Mouse (Mus musculus): ENCODE measurements around the gene Kcnk5. TPM values are rescaled to one million over a fixed set of nuclear protein-coding genes. Genes with fewer than 3 reads are reported as not detected.

The Kcnk5 gene
- total and polyA plus RNA-seq, 3 experiments = 8.7 to 12.5 (median 11.7) TPM

GRCm38 (mm10) chr14:20172924-20173323 lies 8.7 kb downstream of the Kcnk5 start:
- Histone ChIP-seq H3K9ac (ENCODE audit: insufficient read depth, low read depth) (peak overlapping the region; percentile 35; the same call in 1 of the 2 replicates), H3K4me3 (replicated peaks in 1 of 3; ENCODE audit: low read depth in 2 of 3, low read length in 2 of 3, poor library complexity in 1 of 3) (no peak overlapping the region), H3K36me3 (replicated peaks in 1 of 2; ENCODE audit: control insufficient read depth in 1 of 2, insufficient read depth in 1 of 2, low read length in 1 of 2) (peaks cover 0 to 34% of the 10 kb centered on the region in 2 experiments), H3K79me2 (replicated peaks; ENCODE audit: control insufficient read depth, extremely low read depth, insufficient read depth, poor library complexity, severe bottlenecking) (peaks cover 60% of the 10 kb centered on the region), H3K9me3 (replicated peaks; ENCODE audit: low read length) (no peaks in the 10 kb centered on the region), H3K4me2 (ENCODE audit: insufficient read depth, low read depth, poor library complexity, severe bottlenecking) (peak overlapping the region; percentile 79), H3K4me1 (ENCODE audit: control insufficient read depth in 1 of 2, insufficient read depth in 2 of 2) (peaks cover 42 to 91% of the 10 kb centered on the region in 2 experiments), H3K27me3 (replicated peaks) (no peaks in the 10 kb centered on the region), H3K27ac (ENCODE audit: insufficient read depth, low read depth) (peak overlapping the region; percentile 82)
- DNase-seq (ENCODE audit: extremely low read depth) = no peak
- TF ChIP-seq EP300 (IDR thresholded peaks at IDR 0.05; ENCODE audit: low read length) = peak; percentile 3; the same call in 1 of the 2 replicates
- 0 out of 2 replicates have a peak, but pooled peaks have one; percentile 15 for TF ChIP-seq MXI1 (IDR thresholded peaks at IDR 0.05; ENCODE audit: low read depth, low read length)
- TF ChIP-seq BHLHE40 (IDR thresholded peaks at IDR 0.05; ENCODE audit: low read depth, low read length) = no peak
- in situ Hi-C loops (cut with MboI; ENCODE audit: low pct_ligation_motif_present, low pct_unique_long_range_greater_than_20kb, low sequenced_read_pairs) (no loop called here), dilution Hi-C loops (cut with MboI; ENCODE audit: extremely low pct_ligation_motif_present, extremely low pct_unique_long_range_greater_than_20kb, low sequenced_read_pairs) (no loop called here)

GRCm38 (mm10) chr14:20172509-20172908 lies 9.1 kb downstream of the Kcnk5 start:
- dilution Hi-C loops (cut with MboI; ENCODE audit: extremely low pct_ligation_motif_present, extremely low pct_unique_long_range_greater_than_20kb, low sequenced_read_pairs) (no loop called here), in situ Hi-C loops (cut with MboI; ENCODE audit: low pct_ligation_motif_present, low pct_unique_long_range_greater_than_20kb, low sequenced_read_pairs) (no loop called here)
- Histone ChIP-seq H3K79me2 (replicated peaks; ENCODE audit: control insufficient read depth, extremely low read depth, insufficient read depth, poor library complexity, severe bottlenecking) (peaks cover 56% of the 10 kb centered on the region), H3K27me3 (replicated peaks) (no peaks in the 10 kb centered on the region), H3K27ac (ENCODE audit: insufficient read depth, low read depth) (peak overlapping the region; percentile 82), H3K9me3 (replicated peaks; ENCODE audit: low read length) (no peaks in the 10 kb centered on the region), H3K4me2 (ENCODE audit: insufficient read depth, low read depth, poor library complexity, severe bottlenecking) (peak overlapping the region; percentile 79), H3K36me3 (replicated peaks in 1 of 2; ENCODE audit: control insufficient read depth in 1 of 2, insufficient read depth in 1 of 2, low read length in 1 of 2) (peaks cover 0 to 38% of the 10 kb centered on the region in 2 experiments), H3K4me1 (ENCODE audit: control insufficient read depth in 1 of 2, insufficient read depth in 2 of 2) (peaks cover 44 to 91% of the 10 kb centered on the region in 2 experiments), H3K4me3 (replicated peaks in 1 of 3; ENCODE audit: low read depth in 2 of 3, low read length in 2 of 3, poor library complexity in 1 of 3) (no peak overlapping the region), H3K9ac (ENCODE audit: insufficient read depth, low read depth) (peak overlapping the region; percentile 35; the same call in 1 of the 2 replicates)
- DNase-seq (ENCODE audit: extremely low read depth) = no peak
- TF ChIP-seq ETS1 (conservative IDR thresholded peaks at IDR 0.05; ENCODE audit: low read depth, low read length) = 0 out of 2 replicates have a peak, but pooled peaks have one; percentile 8
- no peak for TF ChIP-seq E2F4 (IDR thresholded peaks at IDR 0.05; ENCODE audit: insufficient replicate concordance, low read depth, low read length)
- peak; percentile 29 for TF ChIP-seq BHLHE40 (IDR thresholded peaks at IDR 0.05; ENCODE audit: low read depth, low read length)
- TF ChIP-seq USF1 (IDR thresholded peaks at IDR 0.05; ENCODE audit: low read depth, low read length) = no peak
- TF ChIP-seq IRF4 (IDR thresholded peaks at IDR 0.05; ENCODE audit: low read depth, low read length) = 0 out of 2 replicates have a peak, but pooled peaks have one; percentile 7
- 0 out of 2 replicates have a peak, but pooled peaks have one; percentile 60 for TF ChIP-seq MAZ (IDR thresholded peaks at IDR 0.05; ENCODE audit: low read depth, low read length)

GRCm38 (mm10) chr14:20171840-20172239 lies 9.8 kb downstream of the Kcnk5 start:
- Histone ChIP-seq H3K4me1 (ENCODE audit: control insufficient read depth in 1 of 2, insufficient read depth in 2 of 2) (peaks cover 44 to 92% of the 10 kb centered on the region in 2 experiments), H3K4me3 (replicated peaks in 1 of 3; ENCODE audit: low read depth in 2 of 3, low read length in 2 of 3, poor library complexity in 1 of 3) (no peak overlapping the region), H3K36me3 (replicated peaks in 1 of 2; ENCODE audit: control insufficient read depth in 1 of 2, insufficient read depth in 1 of 2, low read length in 1 of 2) (peaks cover 0 to 45% of the 10 kb centered on the region in 2 experiments), H3K9ac (ENCODE audit: insufficient read depth, low read depth) (no peak overlapping the region), H3K4me2 (ENCODE audit: insufficient read depth, low read depth, poor library complexity, severe bottlenecking) (no peak overlapping the region), H3K27ac (ENCODE audit: insufficient read depth, low read depth) (0 out of 2 replicates have a peak overlapping the region, but pooled peaks have one; percentile 18), H3K79me2 (replicated peaks; ENCODE audit: control insufficient read depth, extremely low read depth, insufficient read depth, poor library complexity, severe bottlenecking) (peaks cover 51% of the 10 kb centered on the region), H3K27me3 (replicated peaks) (no peaks in the 10 kb centered on the region), H3K9me3 (replicated peaks; ENCODE audit: low read length) (no peaks in the 10 kb centered on the region)
- no peak for TF ChIP-seq PAX5 (IDR thresholded peaks at IDR 0.05; ENCODE audit: low read length)
- TF ChIP-seq IRF4 (IDR thresholded peaks at IDR 0.05; ENCODE audit: low read depth, low read length) = no peak
- no peak for TF ChIP-seq RAD21 (IDR thresholded peaks at IDR 0.05; ENCODE audit: low read depth, low read length)
- no peak for TF ChIP-seq ETS1 (conservative IDR thresholded peaks at IDR 0.05; ENCODE audit: low read depth, low read length)
- TF ChIP-seq JUN (IDR thresholded peaks at IDR 0.05; ENCODE audit: insufficient read depth, low read depth, low read length) = no peak
- TF ChIP-seq NELFE (IDR thresholded peaks at IDR 0.05; ENCODE audit: low read depth, low read length) = no peak
- TF ChIP-seq E2F4 (IDR thresholded peaks at IDR 0.05; ENCODE audit: insufficient replicate concordance, low read depth, low read length) = no peak
- dilution Hi-C loops (cut with MboI; ENCODE audit: extremely low pct_ligation_motif_present, extremely low pct_unique_long_range_greater_than_20kb, low sequenced_read_pairs) (no loop called here), in situ Hi-C loops (cut with MboI; ENCODE audit: low pct_ligation_motif_present, low pct_unique_long_range_greater_than_20kb, low sequenced_read_pairs) (no loop called here)
- no peak for DNase-seq (ENCODE audit: extremely low read depth)

Data from CH12.LX (cell line).